Mouse (Mus musculus) hindbrain, postnatal 0 days (tissue): ENCODE measurements around the gene Egr4. TPM values are rescaled to one million over a fixed set of nuclear protein-coding genes. Genes with fewer than 3 reads are reported as not detected.

Experiments used
- ATAC-seq: fragments of 200-750 bp; cut with Nextera tagmentation; 2 replicates; pipeline ENCODE4 v1.8.0; 2017; ENCODE audit warnings: mild to moderate bottlenecking, moderate TSS enrichment, moderate library complexity
- DNase-seq: peaks from one replicate; pipeline ENCODE4 v3.0.0-alpha.2; 2015; ENCODE audit warnings: low spot score
- H3K27ac ChIP-seq: fragments of 300-500 bp; sonication (generic); 2 replicates; pipeline ENCODE4 v1.5.1; 2014; ENCODE audit warnings: mild to moderate bottlenecking
- H3K27me3 ChIP-seq: fragments of 300-500 bp; sonication (generic); 2 replicates; pipeline ENCODE4 v1.6.1; 2014; ENCODE audit warnings: low read length, mixed read lengths; ENCODE audit not compliant: insufficient read depth
- H3K36me3 ChIP-seq: fragments of 300-500 bp; sonication (generic); 2 replicates; pipeline ENCODE4 v1.6.1; 2014; ENCODE audit warnings: low read length, mixed read lengths; ENCODE audit not compliant: insufficient read depth
- H3K4me1 ChIP-seq: fragments of 300-500 bp; sonication (generic); 2 replicates; pipeline ENCODE4 v1.6.1; 2014; ENCODE audit warnings: antibody characterized with exemption, low read length, mixed read lengths; ENCODE audit not compliant: insufficient read depth
- H3K4me2 ChIP-seq: fragments of 300-500 bp; sonication (generic); 2 replicates; pipeline ENCODE4 v1.6.1; 2014; ENCODE audit warnings: low read depth, mild to moderate bottlenecking, low read length, moderate library complexity, mixed read lengths
- H3K4me3 ChIP-seq: fragments of 300-500 bp; sonication (generic); 2 replicates; pipeline ENCODE4 v1.5.1; 2014; ENCODE audit warnings: low read length
- H3K9ac ChIP-seq: fragments of 300-500 bp; sonication (generic); replicated peaks from 2 replicates; pipeline ENCODE4 v1.6.1; 2014; ENCODE audit warnings: mild to moderate bottlenecking, low read length, moderate library complexity, mixed read lengths
- H3K9me3 ChIP-seq: fragments of 300-500 bp; sonication (generic); 2 replicates; pipeline ENCODE4 v1.6.1; 2016; ENCODE audit warnings: low read length, mixed read lengths
- CTCF ChIP-seq: IDR thresholded peaks from 2 replicates; pipeline ENCODE4 v1.5.1; 2016; ENCODE audit warnings: antibody characterized with exemption, control low read depth, low read depth
- WGBS: fragments of 180-500 bp; shearing (Covaris S2); extraction: QIAGEN DNeasy Blood & Tissue Kit; methylation state at CpG from one replicate; pipeline ENCODE4 v1.1.7; 2014; 5-methylcytosine and 5-hydroxymethylcytosine counted together
- polyA plus RNA-seq: library from polyadenylated mRNA; unstranded; fragments of >200 nt; fragmentation: Nextera tagmentation; extraction: Ambion mirVana; gene quantifications from 2 replicates; pipeline ENCODE4 v1.2.1, GENCODE M21; 2015
- total RNA-seq: library from RNA; depleted of rRNA; stranded (reverse); fragments of >200 nt; gene quantifications from 2 replicates; pipeline ENCODE4 v1.2.3, GENCODE M21; 2014

Gene Egr4
- total and polyA plus RNA-seq, 2 experiments from 2014 or later = 0.30 to 0.37 TPM

DNA sequence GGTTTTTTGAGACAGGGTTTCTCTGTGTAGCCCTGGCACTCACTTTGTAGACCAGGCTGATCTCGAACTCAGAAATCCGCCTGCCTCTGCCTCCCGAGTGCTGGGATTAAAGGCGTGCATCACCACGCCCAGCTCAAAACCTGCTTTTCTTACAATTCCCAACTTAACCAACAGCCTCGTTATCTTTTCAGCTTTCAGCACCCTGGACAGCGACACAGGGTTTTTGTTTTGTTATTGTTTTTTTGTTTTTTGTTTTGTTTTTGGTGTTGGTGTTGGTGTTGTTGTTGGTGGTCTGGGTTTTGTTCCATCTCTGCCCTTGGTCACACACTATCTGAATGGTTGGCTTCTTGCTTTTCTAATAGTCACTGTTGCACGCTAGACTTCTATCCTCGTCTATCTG lies 15.2 kb downstream of the Egr4 start:
- DNase-seq (no peak), ATAC-seq (no peak)
- H3K36me3 ChIP-seq = no peaks in the 10 kb centered on the region
- H3K9me3 ChIP-seq = no peaks in the 10 kb centered on the region
- no peaks in the 10 kb centered on the region for H3K27me3 ChIP-seq
- no peak for TF ChIP-seq CTCF
- WGBS = 77% methylated on average over 9 of the region's 9 CpGs
- H3K4me3 ChIP-seq = no peak overlapping the region
- no peak overlapping the region for H3K27ac ChIP-seq
- peaks cover 4% of the 10 kb centered on the region; the same call in 1 of the 2 replicates for H3K4me1 ChIP-seq
- no peak overlapping the region for H3K9ac ChIP-seq
- H3K4me2 ChIP-seq = no peak overlapping the region

DNA sequence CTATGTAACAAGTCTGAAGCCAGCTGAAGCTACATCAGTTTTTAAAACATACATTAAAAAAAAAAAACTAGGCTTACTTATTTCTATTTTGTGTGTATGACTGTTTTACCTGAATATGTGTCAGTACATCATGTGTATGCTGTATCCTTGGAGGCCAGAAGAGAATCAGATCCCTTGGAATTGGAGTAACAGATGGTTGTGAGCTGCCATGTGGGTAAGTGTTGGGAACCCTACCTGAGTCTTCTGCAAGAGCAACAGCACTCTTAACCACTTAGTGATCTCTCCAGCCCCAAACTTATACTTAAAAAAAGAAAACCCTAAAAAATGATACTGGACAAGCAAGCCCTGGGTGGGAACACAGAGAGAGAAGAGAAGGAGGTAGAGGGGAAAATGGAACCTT lies 16.4 kb downstream of the Egr4 start:
- DNase-seq (no peak), ATAC-seq (no peak)
- Histone ChIP-seq H3K4me1 (peaks cover 4% of the 10 kb centered on the region; the same call in 1 of the 2 replicates), H3K9ac (no peak overlapping the region), H3K4me2 (no peak overlapping the region), H3K27ac (no peak overlapping the region), H3K36me3 (no peaks in the 10 kb centered on the region), H3K27me3 (no peaks in the 10 kb centered on the region), H3K9me3 (no peaks in the 10 kb centered on the region), H3K4me3 (no peak overlapping the region)
- no peak for TF ChIP-seq CTCF

- no peak for TF ChIP-seq CTCF
- 96% methylated on average over 3 of the region's 3 CpGs for WGBS
Measured at GRCm38 (mm10) chr6:85491606-85492005, 21.8 kb downstream of the Egr4 start.

DNA sequence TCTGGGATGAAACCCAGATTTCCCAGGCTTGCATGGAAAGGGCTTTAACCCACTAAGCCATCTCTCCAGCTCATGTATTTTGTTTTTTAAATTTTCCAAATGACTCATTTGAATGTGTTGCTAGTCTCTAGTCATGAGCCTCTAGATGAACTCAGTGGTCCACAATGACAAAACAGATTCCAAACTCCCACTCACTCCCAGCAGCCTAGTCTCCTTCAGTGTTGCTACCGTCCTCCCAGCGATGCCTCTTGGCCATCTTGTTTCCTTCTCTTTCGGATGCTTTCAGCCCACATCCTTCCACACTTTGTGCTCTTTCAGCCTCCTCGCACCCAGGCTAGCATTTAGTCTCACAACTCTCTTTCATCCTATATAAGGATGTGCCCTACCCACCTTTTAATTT lies 23.1 kb downstream of the Egr4 start:
- Histone ChIP-seq H3K27me3 (no peaks in the 10 kb centered on the region), H3K4me3 (no peak overlapping the region), H3K4me1 (peaks cover 3% of the 10 kb centered on the region; the same call in 1 of the 2 replicates), H3K4me2 (no peak overlapping the region), H3K27ac (no peak overlapping the region), H3K9ac (no peak overlapping the region), H3K36me3 (no peaks in the 10 kb centered on the region), H3K9me3 (no peaks in the 10 kb centered on the region)
- 81% methylated on average over 4 of the region's 4 CpGs for WGBS
- DNase-seq = no peak
- no peak for TF ChIP-seq CTCF
- no peak for ATAC-seq

More at GRCm38 (mm10) chr6:85491606-85492005, 21.8 kb downstream of the Egr4 start:
- H3K4me3 ChIP-seq = no peak overlapping the region
- no peaks in the 10 kb centered on the region for H3K27me3 ChIP-seq
- no peak for DNase-seq
- H3K9ac ChIP-seq = no peak overlapping the region
- H3K4me1 ChIP-seq = no peaks in the 10 kb centered on the region
- ATAC-seq = no peak
- no peak overlapping the region for H3K27ac ChIP-seq
- H3K36me3 ChIP-seq = no peaks in the 10 kb centered on the region
- H3K4me2 ChIP-seq = no peak overlapping the region
- no peaks in the 10 kb centered on the region for H3K9me3 ChIP-seq

DNA sequence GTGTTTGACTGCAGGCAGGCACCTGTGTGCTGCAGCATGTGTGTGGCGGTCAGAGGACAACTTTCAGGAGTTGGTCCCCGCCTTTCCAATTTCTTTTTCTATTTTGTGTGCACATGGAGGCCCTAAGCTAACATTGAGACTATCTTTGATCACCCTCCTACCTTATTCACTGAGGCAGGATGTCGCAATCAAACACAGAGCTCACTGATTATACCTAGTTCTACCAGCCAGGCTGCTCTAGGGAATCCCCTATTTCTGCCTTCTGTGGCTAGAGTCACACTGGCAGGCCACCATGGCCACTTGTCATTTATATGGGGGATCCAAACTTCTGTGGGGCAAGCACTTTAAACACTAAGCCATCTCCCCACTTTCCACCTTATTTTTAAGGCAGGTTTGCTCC lies 23.7 kb downstream of the Egr4 start:
- Histone ChIP-seq H3K4me3 (no peak overlapping the region), H3K27me3 (no peaks in the 10 kb centered on the region), H3K27ac (no peak overlapping the region), H3K9ac (no peak overlapping the region), H3K9me3 (no peaks in the 10 kb centered on the region), H3K4me1 (peaks cover 3% of the 10 kb centered on the region; the same call in 1 of the 2 replicates), H3K4me2 (no peak overlapping the region), H3K36me3 (no peaks in the 10 kb centered on the region)
- TF ChIP-seq CTCF = no peak
- no peak for DNase-seq
- no peak for ATAC-seq
- 85% methylated on average over 3 of the region's 3 CpGs for WGBS

DNA sequence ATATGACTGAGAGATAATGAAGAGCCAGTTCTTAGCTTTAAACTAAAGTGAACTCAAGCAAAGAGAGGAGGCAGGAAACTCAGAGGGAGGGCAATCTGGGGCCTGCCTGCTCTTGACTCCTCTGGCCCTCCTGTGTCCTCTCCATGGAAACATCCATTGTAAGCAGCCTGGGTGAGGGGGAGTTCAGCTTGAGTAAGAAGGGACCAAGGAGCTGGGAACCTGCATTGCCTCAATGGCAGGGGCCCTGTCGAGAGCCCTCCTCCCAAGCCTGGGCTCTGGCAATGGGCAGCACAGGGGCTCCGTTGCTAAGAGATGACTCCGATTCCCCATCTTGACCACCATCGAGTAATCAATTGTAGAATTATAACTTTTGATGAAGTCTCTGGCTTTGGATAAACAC lies 24.9 kb downstream of the Egr4 start:
- 0 out of 2 replicates have a peak, but pooled peaks cover 3% of the 10 kb centered on the region for H3K27me3 ChIP-seq
- no peaks in the 10 kb centered on the region for H3K9me3 ChIP-seq
- no peaks in the 10 kb centered on the region for H3K36me3 ChIP-seq
- ATAC-seq (no peak), DNase-seq (no peak)
- no peak overlapping the region for H3K27ac ChIP-seq
- H3K9ac ChIP-seq = no peak overlapping the region
- H3K4me1 ChIP-seq = peaks cover 3% of the 10 kb centered on the region; the same call in 1 of the 2 replicates
- no peak overlapping the region for H3K4me3 ChIP-seq
- no peak overlapping the region for H3K4me2 ChIP-seq
- 25% methylated on average over 4 of the region's 4 CpGs for WGBS
- no peak for TF ChIP-seq CTCF

GRCm38 (mm10) chr6:85485738-85486137 lies 27.7 kb downstream of the Egr4 start:
- no peak overlapping the region for H3K27ac ChIP-seq
- peaks cover 3% of the 10 kb centered on the region; the same call in 1 of the 2 replicates for H3K4me1 ChIP-seq
- H3K9ac ChIP-seq = no peak overlapping the region
- no peak for TF ChIP-seq CTCF
- ATAC-seq (no peak), DNase-seq (no peak)
- H3K9me3 ChIP-seq = no peaks in the 10 kb centered on the region
- 0 out of 2 replicates have a peak, but pooled peaks cover 3% of the 10 kb centered on the region for H3K27me3 ChIP-seq
- H3K4me2 ChIP-seq = no peak overlapping the region
- WGBS = 41% methylated on average over 2 of the region's 2 CpGs
- H3K36me3 ChIP-seq = no peaks in the 10 kb centered on the region
- no peak overlapping the region for H3K4me3 ChIP-seq
